Mouse (Mus musculus) WW6 (cell line): ENCODE measurements around the gene Cep72.
"Not testable (repeated sequence)": the region's sequence is repeated elsewhere in the genome, so short reads cannot be mapped to it uniquely, and the experiment has no call there.

Source experiments
- DNase-seq: peaks from one replicate; pipeline ENCODE4 v3.0.0-alpha.2; 2013; ENCODE audit warnings: low read depth, low spot score

Gene Cep72

DNA sequence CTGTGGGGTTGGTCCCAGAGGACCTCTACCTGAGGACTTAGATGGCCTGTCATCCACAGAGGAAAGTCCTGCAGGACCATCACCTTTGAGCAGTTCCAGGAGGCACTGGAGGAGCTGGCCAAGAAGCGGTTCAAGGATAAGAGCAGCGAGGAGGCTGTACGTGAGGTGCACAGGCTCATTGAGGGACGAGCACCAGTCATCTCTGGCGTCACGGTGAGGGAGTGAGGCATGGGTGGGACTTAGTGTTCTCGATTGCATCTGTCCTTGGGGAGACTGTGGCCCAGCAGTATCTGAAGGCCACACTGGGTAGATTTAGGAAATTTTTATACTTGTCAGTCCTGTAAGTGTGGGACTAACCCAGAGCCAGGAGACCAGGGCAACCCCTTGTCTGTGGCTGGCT, 31.4 kb downstream of the Cep72 start:
- DNase-seq = no peak

DNA sequence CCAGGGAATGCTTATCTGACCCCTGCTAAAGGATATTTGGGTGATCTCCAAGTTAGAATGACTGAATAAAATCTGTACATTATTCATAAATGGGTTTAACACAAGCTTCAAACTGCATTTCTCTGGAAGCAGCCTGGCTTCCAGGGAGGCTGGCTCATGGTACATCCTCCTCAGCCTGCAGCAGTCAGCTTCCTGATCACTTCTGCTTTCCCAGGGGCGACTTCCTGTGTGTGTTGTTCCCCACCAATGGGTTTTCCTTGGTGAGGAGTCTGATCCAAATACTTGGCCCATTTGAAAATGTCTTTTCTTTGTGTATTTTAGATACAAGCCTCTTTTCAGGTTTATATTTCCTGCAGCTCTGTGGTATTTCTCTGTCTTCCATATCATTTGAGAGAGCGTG, 33.1 kb downstream of the Cep72 start:
- DNase-seq = no peak

- no peak for DNase-seq
Measured at GRCm38 (mm10) chr13:74028116-74028515, 34.0 kb downstream of the Cep72 start.

- no peak for DNase-seq
Measured at GRCm38 (mm10) chr13:74026215-74026614, 35.9 kb downstream of the Cep72 start.

- no peak for DNase-seq
Measured at GRCm38 (mm10) chr13:74025151-74026081, 36.7 kb downstream of the Cep72 start.

- DNase-seq = not testable (repeated sequence)
Measured at GRCm38 (mm10) chr13:74019006-74019405, 43.1 kb downstream of the Cep72 start.

DNA sequence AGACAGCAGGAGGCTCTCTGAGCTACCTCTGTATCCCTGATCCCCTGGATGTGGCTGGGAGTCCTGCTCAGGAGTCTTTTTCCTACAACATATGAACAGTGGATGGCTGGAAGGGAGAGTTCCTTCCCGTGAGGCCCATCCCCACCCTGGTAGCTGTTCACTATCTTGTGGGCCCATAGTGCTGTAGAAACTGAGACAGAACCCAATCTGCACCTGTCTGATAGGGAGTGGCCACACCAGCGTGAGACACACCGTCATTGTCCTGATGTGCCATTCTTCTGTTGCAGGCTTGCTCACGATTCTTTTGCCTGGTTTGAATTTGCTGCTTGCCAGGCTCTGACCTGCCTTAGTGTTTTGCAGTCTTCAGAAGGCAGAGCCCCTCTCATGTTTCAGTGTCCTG, 44.7 kb downstream of the Cep72 start:
- no peak for DNase-seq

DNA sequence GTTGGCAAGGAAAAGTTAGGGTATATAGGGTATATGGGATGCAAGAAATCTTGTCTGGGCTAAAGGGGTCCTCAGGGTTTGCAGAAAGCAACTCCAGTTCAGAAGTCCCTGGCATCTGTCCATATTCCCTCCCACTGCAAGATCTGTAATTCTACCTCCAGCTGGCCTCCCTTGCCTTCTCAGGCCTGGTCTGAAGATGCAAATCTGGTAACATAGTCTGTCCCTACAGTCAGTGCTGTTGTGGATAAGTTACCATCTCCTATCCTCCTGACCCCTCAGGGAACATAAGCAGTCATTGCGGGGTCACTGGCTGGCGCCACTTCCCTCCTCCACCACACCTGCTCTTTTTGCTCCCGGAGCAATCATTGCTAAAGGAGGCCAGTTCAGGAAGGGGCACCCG, 46.2 kb downstream of the Cep72 start:
- DNase-seq = no peak

DNA sequence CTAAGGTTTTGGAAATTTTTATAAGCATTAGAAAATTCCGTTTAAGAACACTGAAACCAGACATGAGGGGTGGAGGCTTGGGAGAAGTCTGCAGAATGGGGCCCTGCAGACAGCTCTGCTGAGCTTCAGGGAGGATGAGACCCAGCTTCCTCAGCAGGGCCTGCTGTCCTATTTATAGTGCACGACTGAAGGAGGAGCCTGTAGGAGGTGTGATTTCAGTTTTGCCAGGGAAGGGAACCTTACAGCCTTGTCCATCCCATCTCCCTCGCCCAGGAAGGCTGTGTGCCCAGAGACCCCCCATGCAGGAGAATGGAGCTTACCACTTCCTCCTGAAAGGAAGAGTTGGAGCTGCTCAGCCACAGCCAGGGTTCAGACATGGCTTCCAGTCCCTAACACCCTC, 51.4 kb downstream of the Cep72 start:
- DNase-seq = no peak

- no peak for DNase-seq
Measured at GRCm38 (mm10) chr13:74009791-74010614, 52.1 kb downstream of the Cep72 start.

- DNase-seq = peak; percentile 81
Measured at GRCm38 (mm10) chr13:74008948-74009718, 53.0 kb downstream of the Cep72 start, which contains the start of gene Tppp. Gene Tppp (plus strand): TSS chr13:74009407.

- DNase-seq = not testable (repeated sequence)
Measured at GRCm38 (mm10) chr13:74008216-74008615, 53.9 kb downstream of the Cep72 start.

DNA sequence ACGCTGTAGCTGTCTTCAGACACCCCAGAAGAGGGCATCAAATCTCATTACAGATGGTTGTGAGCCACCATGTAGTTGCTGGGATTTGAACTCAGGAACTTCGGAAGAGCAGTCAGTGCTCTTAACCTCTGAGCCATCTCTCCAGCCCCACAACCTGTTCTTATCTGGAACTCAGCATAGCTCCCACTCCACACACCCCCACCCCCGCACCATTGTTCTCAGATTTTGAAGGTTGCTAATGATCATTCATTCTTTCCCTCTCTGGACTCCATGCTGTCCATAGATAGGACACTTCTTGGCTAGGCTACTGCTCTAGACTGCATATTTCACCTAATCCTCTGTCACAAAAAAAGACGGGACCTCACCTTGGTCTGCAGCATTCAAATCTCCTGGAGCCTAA, 55.2 kb downstream of the Cep72 start:
- not testable (repeated sequence) for DNase-seq

DNA sequence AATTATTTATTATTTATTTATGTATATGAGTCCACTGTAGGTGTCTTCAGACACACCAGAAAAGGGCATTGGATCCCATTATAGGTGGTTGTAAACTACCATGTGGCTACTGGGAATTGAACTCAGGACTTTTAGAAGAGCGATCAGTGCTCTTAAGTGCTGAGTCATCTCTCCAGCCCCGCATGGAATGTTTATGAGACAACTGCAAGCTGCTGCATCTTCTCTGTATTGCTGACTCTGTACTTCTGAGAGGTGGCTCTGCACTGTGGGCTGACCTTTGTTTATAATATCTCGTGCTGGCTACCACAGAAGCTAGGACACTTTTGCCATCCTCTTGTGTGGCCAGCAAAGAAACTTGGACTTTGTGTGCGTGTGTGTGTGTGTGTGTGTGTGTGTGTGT, 60.6 kb downstream of the Cep72 start:
- no peak for DNase-seq

GRCm38 (mm10) chr13:74000961-74001360, 61.1 kb downstream of the Cep72 start:
- no peak for DNase-seq

DNA sequence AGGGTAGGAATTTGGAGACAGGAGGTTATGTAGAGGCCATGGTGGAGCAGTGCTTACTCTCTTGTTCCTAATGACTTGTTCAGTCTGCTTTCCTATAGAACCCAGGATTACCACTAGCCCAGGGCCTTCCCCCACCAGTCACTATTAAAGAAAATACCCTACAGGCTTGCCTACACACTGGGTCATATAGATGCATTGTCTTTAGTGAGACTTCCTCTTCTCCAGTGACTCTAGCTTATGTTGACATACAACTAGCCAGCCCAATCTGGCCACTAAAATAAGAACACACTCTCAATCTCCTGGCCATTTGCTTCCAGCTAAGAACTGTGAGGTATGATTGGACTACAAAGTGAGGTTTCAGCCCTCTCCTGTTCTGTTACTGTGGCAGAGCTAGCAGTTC, 61.6 kb downstream of the Cep72 start:
- DNase-seq = no peak

DNA sequence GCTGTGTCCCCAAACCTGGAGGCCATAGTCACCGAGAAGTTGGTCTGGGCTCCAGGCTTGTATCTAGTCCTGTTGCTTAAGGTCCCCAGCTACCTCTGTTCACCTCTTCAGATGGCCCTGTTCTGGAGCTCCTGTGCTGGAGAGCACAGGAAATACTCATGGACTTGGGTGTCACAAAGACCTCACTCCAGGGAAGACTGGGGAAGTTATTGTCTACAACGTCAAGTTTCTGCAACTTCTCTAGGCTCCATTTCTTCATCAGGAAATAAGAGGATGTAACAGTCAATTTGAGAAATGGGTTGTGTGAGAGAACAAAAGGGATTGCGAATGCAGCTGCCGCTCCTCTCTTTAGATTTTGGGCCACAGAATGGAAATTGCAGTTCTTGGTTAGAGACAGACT, 65.6 kb downstream of the Cep72 start:
- DNase-seq = no peak

GRCm38 (mm10) chr13:73991267-73991666, 70.8 kb downstream of the Cep72 start:
- no peak for DNase-seq

DNA sequence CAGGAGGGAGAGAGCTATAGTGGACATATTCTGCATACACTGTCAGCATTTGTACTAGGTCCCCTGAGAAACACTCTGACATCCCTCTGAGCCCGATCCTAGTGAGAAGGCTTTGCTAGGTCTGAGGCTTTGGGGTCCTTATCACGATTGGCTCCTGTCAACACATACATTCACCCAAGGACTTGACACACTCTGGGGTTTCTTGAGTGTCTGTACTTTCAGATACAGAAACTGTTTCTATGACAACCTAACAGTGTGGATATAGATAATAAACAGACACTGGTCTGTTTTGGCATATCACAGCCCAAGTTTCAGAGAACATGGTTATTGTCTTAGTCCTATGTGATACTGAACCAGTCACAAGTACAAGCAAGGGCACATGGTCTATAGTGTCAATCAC, 71.3 kb downstream of the Cep72 start:
- no peak for DNase-seq

DNA sequence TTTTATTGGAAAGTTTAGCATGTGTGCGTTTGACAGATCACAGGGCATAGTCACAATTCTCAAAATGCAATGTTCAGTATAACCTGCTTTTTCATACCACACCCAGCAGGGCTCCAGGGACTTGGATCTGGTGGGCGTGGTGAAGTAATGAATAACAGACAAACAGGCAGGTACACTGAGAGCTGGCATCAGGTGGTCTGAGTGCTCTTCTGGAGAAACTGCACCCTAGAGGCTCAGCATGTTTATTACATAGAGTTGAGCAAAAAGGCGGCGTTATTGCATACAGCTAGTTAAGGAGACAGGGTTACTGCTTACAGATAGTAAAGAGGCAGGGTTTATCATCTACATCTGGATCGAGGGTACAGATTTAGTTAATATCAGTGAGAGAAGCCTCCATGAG, 71.8 kb downstream of the Cep72 start:
- DNase-seq = no peak
